14 mouse cellular contexts compared by ENCODE assay signal in genomic region chr11:101873909-101874308, GRCm38 (mm10). TPM values are rescaled to one million over a fixed set of nuclear protein-coding genes. Genes with fewer than 3 reads are reported as not detected.
DNase-seq lines count a peak whose midpoint lies in the region; ATAC-seq and TF ChIP-seq lines count a peak whose summit lies in the region.
"Had no signal": no experiment of that assay in that cellular context is flagged by ENCODE, and none has a peak within 500 bp of the region (broad histone marks: within the 10 kb centered on the region; RNA-seq: fewer than 3 reads in every experiment).

No protein-coding gene starts in this region.

- intact Hi-C loops in gastrocnemius, adult 2 months (cut with DNase I) = no loop called here

- H3K9me3 ChIP-seq in lung, embryonic 16.5 days (ENCODE audit: control insufficient read depth, low read length) = no peaks in the 10 kb centered on the region
- H3K9me3 ChIP-seq in heart, embryonic 13.5 days = no peaks in the 10 kb centered on the region
- no peaks in the 10 kb centered on the region for H3K9me3 ChIP-seq in limb, embryonic 15.5 days
- H3K9me3 ChIP-seq: forebrain, embryonic 13.5 days; neural tube, embryonic 13.5 days had no signal

- peak; percentile 43 for DNase-seq in gastrocnemius, adult 2 months
- no peak for DNase-seq in gastrocnemius, postnatal 10 days
- DNase-seq in lung, adult 2 months = no peak
- DNase-seq in frontal cortex, postnatal 25 days (ENCODE audit: low spot score in 2 of 2) = no peak
- no peak for DNase-seq in cerebellum, adult 8-10 months
- DNase-seq: right cerebral cortex, adult 18-20 months had no signal

- no peak for TF ChIP-seq CTCF in gastrocnemius, adult 2 months (IDR thresholded peaks at IDR 0.05)
- TF ChIP-seq CTCF in lung, adult 2 months (IDR thresholded peaks at IDR 0.05; ENCODE audit: insufficient read depth, low read length) = no peak

- H3K27ac ChIP-seq in gastrocnemius, adult 2 months = 0 out of 2 replicates have a peak overlapping the region, but pooled peaks have one; percentile 39
- no peak overlapping the region for H3K27ac ChIP-seq in lung, embryonic 16.5 days (ENCODE audit: low read length)
- H3K27ac ChIP-seq in heart, embryonic 13.5 days (replicated peaks) = peak overlapping the region; percentile 34
- peak overlapping the region; percentile 39 for H3K27ac ChIP-seq in limb, embryonic 15.5 days
- H3K27ac ChIP-seq: forebrain, embryonic 13.5 days; liver, embryonic 14.5 days; neural tube, embryonic 13.5 days had no signal

- H3K4me3 ChIP-seq in gastrocnemius, adult 2 months = no peak overlapping the region
- H3K4me3 ChIP-seq in lung, embryonic 16.5 days (ENCODE audit: low read length) = no peak overlapping the region
- no peak overlapping the region for H3K4me3 ChIP-seq in lung, adult 2 months (replicated peaks; ENCODE audit: extremely low read depth, low read depth, low read length)
- no peak overlapping the region for H3K4me3 ChIP-seq in heart, embryonic 13.5 days
- H3K4me3 ChIP-seq in limb, embryonic 15.5 days = no peak overlapping the region
- H3K4me3 ChIP-seq: forebrain, embryonic 13.5 days; neural tube, embryonic 13.5 days had no signal

- ATAC-seq in lung, embryonic 16.5 days (ENCODE audit: low read depth) = peak; percentile 61
- ATAC-seq in heart, embryonic 13.5 days (ENCODE audit: extremely low read depth, insufficient number of reproducible peaks, low FRiP score, low TSS enrichment) = no peak
- ATAC-seq in limb, embryonic 15.5 days (ENCODE audit: insufficient number of reproducible peaks, low FRiP score, low TSS enrichment, low read depth) = no peak; the same call in 1 of the 2 replicates
- ATAC-seq: forebrain, embryonic 13.5 days; intestine, postnatal 0 days had no signal

- H3K4me2 ChIP-seq in lung, embryonic 16.5 days (ENCODE audit: low read depth, low read length) = no peak overlapping the region
- no peak overlapping the region for H3K4me2 ChIP-seq in heart, embryonic 13.5 days
- no peak overlapping the region for H3K4me2 ChIP-seq in limb, embryonic 15.5 days
- H3K4me2 ChIP-seq: forebrain, embryonic 13.5 days; midbrain, embryonic 11.5 days; neural tube, embryonic 13.5 days had no signal

- H3K27me3 ChIP-seq in lung, embryonic 16.5 days (ENCODE audit: control insufficient read depth, insufficient read depth, low read depth, low read length) = no peaks in the 10 kb centered on the region
- H3K27me3 ChIP-seq in heart, embryonic 13.5 days (replicated peaks) = no peaks in the 10 kb centered on the region
- no peaks in the 10 kb centered on the region for H3K27me3 ChIP-seq in limb, embryonic 15.5 days
- H3K27me3 ChIP-seq: neural tube, embryonic 13.5 days had no signal

- TF ChIP-seq POLR2A in lung, adult 2 months (IDR thresholded peaks at IDR 0.05; ENCODE audit: borderline replicate concordance, extremely low read depth, low read depth, low read length) = no peak

- no peak overlapping the region for H3K9ac ChIP-seq in lung, embryonic 16.5 days (ENCODE audit: low read length)
- H3K9ac ChIP-seq in heart, embryonic 13.5 days = no peak overlapping the region
- no peak overlapping the region for H3K9ac ChIP-seq in limb, embryonic 15.5 days
- H3K9ac ChIP-seq: forebrain, embryonic 13.5 days; liver, embryonic 14.5 days; neural tube, embryonic 13.5 days had no signal

- 27% methylated on average over 8 of the region's 8 CpGs for WGBS in lung, embryonic 16.5 days
- 56% methylated on average over 8 of the region's 8 CpGs for WGBS in lung, adult 2 months
- 33% methylated on average over 8 of the region's 8 CpGs for WGBS in heart, embryonic 13.5 days
- WGBS in limb, embryonic 15.5 days = 28% methylated on average over 8 of the region's 8 CpGs

- H3K4me1 ChIP-seq in lung, embryonic 16.5 days (replicated peaks; ENCODE audit: control insufficient read depth, insufficient read depth, low read length) = peaks cover 24% of the 10 kb centered on the region
- no peaks in the 10 kb centered on the region for H3K4me1 ChIP-seq in lung, adult 2 months (ENCODE audit: control insufficient read depth, insufficient read depth, low read length)
- H3K4me1 ChIP-seq in heart, embryonic 13.5 days = peaks cover 35% of the 10 kb centered on the region
- peaks cover 43% of the 10 kb centered on the region for H3K4me1 ChIP-seq in limb, embryonic 15.5 days

- no peaks in the 10 kb centered on the region for H3K36me3 ChIP-seq in lung, embryonic 16.5 days (ENCODE audit: control insufficient read depth, insufficient read depth, low read length)
- peaks cover 7% of the 10 kb centered on the region; the same call in 1 of the 2 replicates for H3K36me3 ChIP-seq in heart, embryonic 13.5 days
- H3K36me3 ChIP-seq in limb, embryonic 15.5 days = no peaks in the 10 kb centered on the region
- H3K36me3 ChIP-seq: neural tube, embryonic 13.5 days had no signal

RNA-seq across cellular contexts. Expression of gene Meox1, which starts 20.3 kb away (rescaled TPM):
- 1 to 10 TPM; 1.1 to 4.7 TPM for total RNA-seq in gastrocnemius, adult 2 months (2021)
- 10 to 100 TPM; 11.7 to 12.3 TPM for total RNA-seq in gastrocnemius, postnatal 10 days (2021)
- polyA plus RNA-seq in lung, embryonic 16.5 days (2015; fragmentation: Nextera tagmentation; extraction: Ambion mirVana) = 11.7 and 12.4 TPM in 2 replicates
- polyA plus RNA-seq in lung, adult 2 months (2012; rRNA removed) = 4.3 and 4.4 TPM in 2 replicates
- polyA plus RNA-seq in heart, embryonic 13.5 days (2015; fragmentation: Nextera tagmentation; extraction: Ambion mirVana) = 15.6 and 19.4 TPM in 2 replicates
- polyA plus RNA-seq in limb, embryonic 15.5 days (2015; fragmentation: Nextera tagmentation; extraction: Ambion mirVana) = 15.8 and 18.6 TPM in 2 replicates
